Mouse (Mus musculus) G1E (cell line): ENCODE measurements around the gene Disc1.

ENCODE experiments used
- CTCF ChIP-seq: IDR thresholded peaks from 2 replicates; pipeline ENCODE4 v1.5.1; 2012; ENCODE audit warnings: low read depth, low read length, inconsistent platforms, mixed read lengths
- GATA2 ChIP-seq: IDR thresholded peaks from 2 replicates; pipeline ENCODE4 v1.6.1; 2012; ENCODE audit warnings: low read depth, low read length, inconsistent platforms, borderline replicate concordance
- POLR2AphosphoS5 ChIP-seq: IDR thresholded peaks from 2 replicates; pipeline ENCODE4 v1.6.1; 2012; ENCODE audit warnings: low read depth, low read length, inconsistent platforms; ENCODE audit not compliant: insufficient replicate concordance
- TAL1 ChIP-seq: conservative IDR thresholded peaks from 2 replicates; pipeline ENCODE4 v1.6.1; 2012; ENCODE audit warnings: low read depth, low read length, inconsistent platforms, mixed read lengths

DNA sequence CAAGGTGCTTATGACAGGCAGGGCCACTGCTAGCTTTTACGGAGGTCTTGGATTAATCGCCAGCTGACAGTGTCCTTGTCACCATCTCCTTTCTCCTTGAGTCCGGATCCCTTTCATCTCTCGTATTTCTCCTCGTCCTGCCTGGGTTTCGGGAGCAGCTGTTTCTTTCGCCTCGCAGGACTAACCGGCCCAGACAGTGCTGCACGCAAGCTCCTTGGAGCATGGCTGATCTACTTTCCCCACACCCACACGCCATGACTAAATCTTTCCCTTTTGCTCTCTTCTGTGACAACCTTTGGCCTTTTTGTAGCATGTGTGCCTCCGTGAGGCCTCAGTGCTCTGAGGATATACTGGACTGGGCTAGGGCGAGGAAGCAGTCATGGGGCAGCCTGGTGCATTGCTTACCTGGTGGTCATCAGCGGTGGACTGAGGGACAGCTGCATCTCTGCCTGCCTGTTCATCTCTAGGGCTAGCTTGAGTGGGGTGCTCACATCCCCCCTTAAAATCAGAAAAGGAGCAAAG, 142.6 kb downstream of the Disc1 start:
- TF ChIP-seq CTCF = no peak
- TF ChIP-seq GATA2 = no peak
- no peak for TF ChIP-seq TAL1
- TF ChIP-seq POLR2AphosphoS5 = no peak
